Mouse (Mus musculus) myocyte (in vitro differentiated cells): ENCODE data around the gene Bzw2. TPM values are rescaled to one million over a fixed set of nuclear protein-coding genes. Genes with fewer than 3 reads are reported as not detected.

Experiments
- H3K27me3 ChIP-seq: one replicate; pipeline ENCODE4 v1.6.1; 2011; ENCODE audit not compliant: control insufficient read depth, insufficient read depth, insufficient read length
- H3K36me3 ChIP-seq: one replicate; pipeline ENCODE4 v1.6.1; 2011; ENCODE audit not compliant: control insufficient read depth, insufficient read depth
- H3K4me2 ChIP-seq: one replicate; pipeline ENCODE4 v1.6.1; 2011; ENCODE audit warnings: low read depth, control low read depth
- H3K4me3 ChIP-seq: one replicate; pipeline ENCODE4 v1.5.1; 2011; ENCODE audit warnings: mild to moderate bottlenecking, control low read depth, moderate library complexity
- H3K79me2 ChIP-seq: one replicate; pipeline ENCODE4 v1.6.1; 2011; ENCODE audit not compliant: control insufficient read depth, insufficient read depth
- H3ac ChIP-seq: one replicate; pipeline ENCODE4 v1.6.1; 2011; ENCODE audit not compliant: control insufficient read depth, insufficient read length
- CEBPB ChIP-seq: IDR thresholded peaks from 2 replicates; pipeline ENCODE4 v1.6.1; 2011; ENCODE audit warnings: mild to moderate bottlenecking, moderate library complexity; ENCODE audit not compliant: poor library complexity, insufficient read depth, severe bottlenecking
- E2F4 ChIP-seq: IDR thresholded peaks from one replicate; pipeline ENCODE4 v1.6.1; 2011; ENCODE audit warnings: mild to moderate bottlenecking, control low read depth, moderate library complexity; ENCODE audit not compliant: insufficient read depth
- MAX ChIP-seq: IDR thresholded peaks from one replicate; pipeline ENCODE4 v1.6.1; 2011; ENCODE audit warnings: low read depth, mild to moderate bottlenecking, control low read depth
- MYOD1 ChIP-seq, 3 experiments: IDR thresholded peaks; one replicate each; pipeline ENCODE4 v1.6.1; 2011; ENCODE audit warnings: control low read depth in 2 of 3, low read depth in 2 of 3, mild to moderate bottlenecking in 2 of 3, moderate library complexity in 1 of 3; ENCODE audit not compliant: insufficient read length in 2 of 3, control insufficient read depth in 1 of 3
- MYOG ChIP-seq, 3 experiments: IDR thresholded peaks; one replicate each; pipeline ENCODE4 v1.6.1; 2011; ENCODE audit warnings: control low read depth in 2 of 3, low read depth in 2 of 3, mild to moderate bottlenecking in 2 of 3; ENCODE audit not compliant: insufficient read length in 2 of 3, control insufficient read depth in 1 of 3, insufficient read depth in 1 of 3
- POLR2A ChIP-seq: IDR thresholded peaks from one replicate; pipeline ENCODE4 v1.6.1; 2011; ENCODE audit warnings: low read depth, mild to moderate bottlenecking, control low read depth, moderate library complexity; ENCODE audit not compliant: insufficient read length
- POLR2AphosphoS2 ChIP-seq: IDR thresholded peaks from one replicate; pipeline ENCODE4 v1.6.1; 2011; ENCODE audit warnings: low read depth, control low read depth; ENCODE audit not compliant: insufficient read length
- REST ChIP-seq: IDR thresholded peaks from one replicate; pipeline ENCODE4 v1.6.1; 2011; ENCODE audit warnings: mild to moderate bottlenecking, control low read depth, moderate library complexity; ENCODE audit not compliant: insufficient read depth, insufficient read length
- SRF ChIP-seq: IDR thresholded peaks from one replicate; pipeline ENCODE4 v1.6.1; 2011; ENCODE audit warnings: low read depth; ENCODE audit not compliant: control insufficient read depth, insufficient read length
- TCF12 ChIP-seq: IDR thresholded peaks from one replicate; pipeline ENCODE4 v1.6.1; 2011; ENCODE audit warnings: mild to moderate bottlenecking, control low read depth; ENCODE audit not compliant: poor library complexity, insufficient read depth, severe bottlenecking
- TCF3 ChIP-seq: IDR thresholded peaks from one replicate; pipeline ENCODE4 v1.6.1; 2011; ENCODE audit warnings: low read depth, control low read depth; ENCODE audit not compliant: insufficient read length
- USF1 ChIP-seq: IDR thresholded peaks from one replicate; pipeline ENCODE4 v1.6.1; 2011; ENCODE audit warnings: low read depth, mild to moderate bottlenecking, control low read depth, moderate library complexity
- polyA plus RNA-seq: library from polyadenylated mRNA; unstranded; fragments of >200 nt; fragmentation: generic; extraction: Trizol; gene quantifications from one replicate; pipeline ENCODE4 v1.2.1, GENCODE M21; 2012; ENCODE audit warnings: missing spikeins

Gene Bzw2
- polyA plus RNA-seq, 1 experiment: 86.8 TPM

GRCm38 (mm10) chr12:36164126-36164791 is 6.4 kb upstream of the Bzw2 start:
- TF ChIP-seq MAX: no peak
- TF ChIP-seq POLR2A: no peak
- no peak for TF ChIP-seq MYOD1 (IDR thresholded peaks at IDR 0.05; ENCODE audit: control insufficient read depth in 1 of 3, insufficient read length in 2 of 3, low read depth in 2 of 3)
- TF ChIP-seq MYOG (IDR thresholded peaks at IDR 0.05; ENCODE audit: control insufficient read depth in 1 of 3, insufficient read depth in 1 of 3, insufficient read length in 2 of 3, low read depth in 2 of 3): no peak
- no peak for TF ChIP-seq CEBPB
- TF ChIP-seq REST: no peak
- TF ChIP-seq POLR2AphosphoS2: no peak
- TF ChIP-seq TCF12: no peak
- no peak for TF ChIP-seq SRF
- TF ChIP-seq USF1: no peak
- TF ChIP-seq E2F4: no peak
- TF ChIP-seq TCF3: no peak
- Histone ChIP-seq H3ac (no peak overlapping the region), H3K79me2 (peaks cover under 1% of the 10 kb centered on the region), H3K4me3 (no peak overlapping the region), H3K36me3 (no peaks in the 10 kb centered on the region), H3K4me2 (no peak overlapping the region), H3K27me3 (no peaks in the 10 kb centered on the region)

GRCm38 (mm10) chr12:36157304-36157637 is 609 bp downstream of the Bzw2 start:
- TF ChIP-seq TCF3: no peak
- TF ChIP-seq TCF12: no peak
- TF ChIP-seq POLR2AphosphoS2: no peak
- no peak for TF ChIP-seq MYOG (IDR thresholded peaks at IDR 0.05; ENCODE audit: control insufficient read depth in 1 of 3, insufficient read depth in 1 of 3, insufficient read length in 2 of 3, low read depth in 2 of 3)
- TF ChIP-seq REST: no peak
- no peak for TF ChIP-seq CEBPB
- no peak for TF ChIP-seq SRF
- no peak for TF ChIP-seq MAX
- TF ChIP-seq MYOD1 (IDR thresholded peaks at IDR 0.05; ENCODE audit: control insufficient read depth in 1 of 3, insufficient read length in 2 of 3, low read depth in 2 of 3): no peak
- no peak for TF ChIP-seq POLR2A
- no peak for TF ChIP-seq E2F4
- TF ChIP-seq USF1: no peak
- Histone ChIP-seq H3ac (peak overlapping the region; percentile 50), H3K36me3 (no peaks in the 10 kb centered on the region), H3K79me2 (peaks cover 55% of the 10 kb centered on the region), H3K4me2 (peak overlapping the region; percentile 89), H3K27me3 (no peaks in the 10 kb centered on the region), H3K4me3 (peak overlapping the region; percentile 97)

- peak within 1 kb of the TSS; percentile 50 for H3ac ChIP-seq
- H3K27me3 ChIP-seq: no peaks in the 10 kb centered on the region
- no peaks in the 10 kb centered on the region for H3K36me3 ChIP-seq
- TF ChIP-seq REST (peak; percentile 57), POLR2AphosphoS2 (peak; percentile 100), MYOG (IDR thresholded peaks at IDR 0.05; ENCODE audit: control insufficient read depth in 1 of 3, insufficient read depth in 1 of 3, insufficient read length in 2 of 3, low read depth in 2 of 3) (peak in 1 of 3 experiments; percentile 2), CEBPB (no peak), POLR2A (peak; percentile 100)
- peak within 1 kb of the TSS; percentile 97 for H3K4me3 ChIP-seq
- peak within 1 kb of the TSS; percentile 89 for H3K4me2 ChIP-seq
- peaks cover 57% of the 10 kb centered on the region for H3K79me2 ChIP-seq
These were observed 1.1 kb downstream of the Bzw2 start, which contains the start of gene Ankmy2 for GRCm38 (mm10) chr12:36156637-36157303. Ankmy2 (plus strand) TSS chr12:36157114.

GRCm38 (mm10) chr12:36156101-36156636 is 1.7 kb downstream of the Bzw2 start:
- peak overlapping the region; percentile 85 for H3K4me2 ChIP-seq
- H3K27me3 ChIP-seq: no peaks in the 10 kb centered on the region
- H3K4me3 ChIP-seq: peak overlapping the region; percentile 97
- no peak for TF ChIP-seq CEBPB
- peak overlapping the region; percentile 50 for H3ac ChIP-seq
- H3K79me2 ChIP-seq: peaks cover 61% of the 10 kb centered on the region
- no peaks in the 10 kb centered on the region for H3K36me3 ChIP-seq
